Mouse (Mus musculus) erythroblast, embryonic 14.5 days (primary cell): ENCODE data around the gene Ufd1. TPM values are rescaled to one million over a fixed set of nuclear protein-coding genes. Genes with fewer than 3 reads are reported as not detected.

ENCODE experiments used
- H3K27me3 ChIP-seq: 2 replicates; pipeline ENCODE4 v1.6.1; 2012; ENCODE audit warnings: inconsistent platforms; ENCODE audit not compliant: control insufficient read depth
- H3K36me3 ChIP-seq: 2 replicates; pipeline ENCODE4 v1.6.1; 2012; ENCODE audit warnings: mild to moderate bottlenecking, inconsistent platforms; ENCODE audit not compliant: control insufficient read depth
- H3K4me1 ChIP-seq: 2 replicates; pipeline ENCODE4 v1.6.1; 2012; ENCODE audit warnings: inconsistent platforms; ENCODE audit not compliant: control insufficient read depth
- H3K4me3 ChIP-seq: replicated peaks from 2 replicates; pipeline ENCODE3; 2012; ENCODE audit warnings: moderate library complexity, mild to moderate bottlenecking, inconsistent platforms
- H3K9me3 ChIP-seq: 2 replicates; pipeline ENCODE4 v1.6.1; 2012; ENCODE audit warnings: low read length, inconsistent platforms, mixed read lengths; ENCODE audit not compliant: control insufficient read depth
- GATA1 ChIP-seq: IDR thresholded peaks from 2 replicates; pipeline ENCODE4 v1.6.1; 2012; ENCODE audit warnings: low read length, inconsistent platforms, mixed read lengths
- TAL1 ChIP-seq: IDR thresholded peaks from 3 replicates; pipeline ENCODE4 v1.6.1; 2012; ENCODE audit warnings: low read length, inconsistent platforms, mixed read lengths
- polyA plus RNA-seq: library from polyadenylated mRNA; stranded (reverse); fragments of >175 nt; gene quantifications from 2 replicates; pipeline ENCODE4 v1.2.3, GENCODE M21; 2012

Gene Ufd1
- polyA plus RNA-seq, 1 experiment, result 2.0 TPM

DNA sequence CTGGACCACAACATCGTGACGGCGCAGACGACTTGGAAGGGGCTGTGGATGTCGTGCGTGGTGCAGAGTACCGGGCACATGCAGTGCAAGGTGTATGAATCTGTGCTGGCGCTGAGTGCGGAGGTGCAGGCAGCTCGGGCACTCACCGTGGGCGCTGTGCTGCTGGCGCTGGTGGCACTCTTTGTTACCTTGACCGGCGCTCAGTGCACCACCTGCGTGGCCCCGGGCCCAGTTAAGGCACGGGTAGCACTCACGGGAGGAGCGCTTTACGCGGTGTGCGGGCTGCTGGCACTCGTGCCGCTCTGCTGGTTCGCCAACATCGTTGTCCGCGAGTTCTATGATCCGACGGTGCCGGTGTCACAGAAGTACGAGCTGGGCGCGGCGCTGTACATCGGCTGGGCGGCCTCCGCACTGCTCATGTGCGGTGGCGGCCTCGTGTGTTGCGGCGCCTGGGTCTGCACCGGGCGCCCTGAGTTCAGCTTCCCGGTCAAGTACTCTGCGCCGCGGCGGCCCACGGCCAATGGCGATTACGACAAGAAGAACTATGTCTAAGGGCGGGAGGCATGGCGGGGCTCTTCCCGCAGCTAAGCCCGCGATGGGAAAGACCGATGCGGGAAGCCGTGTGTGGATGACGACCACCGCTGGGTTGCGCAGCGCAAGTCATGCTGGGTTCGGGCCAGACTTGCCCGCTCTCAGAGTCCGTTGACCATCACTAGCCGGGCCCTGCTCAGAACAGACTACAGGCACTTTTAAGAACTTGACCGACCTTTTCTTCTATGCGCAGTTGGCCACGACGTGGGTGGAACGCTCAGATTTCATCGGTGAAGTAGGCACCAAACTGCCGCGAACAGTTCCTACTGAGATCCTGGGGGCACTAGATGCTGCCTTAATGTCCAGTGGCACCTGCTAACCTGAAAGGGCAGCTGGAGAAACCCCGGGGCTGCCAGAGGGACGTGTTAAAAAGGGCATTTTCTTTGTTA, 34.2 kb upstream of the Ufd1 start:
- Histone ChIP-seq H3K9me3 (peaks cover 6% of the 10 kb centered on the region; the same call in 1 of the 2 replicates), H3K27me3 (peaks cover 56% of the 10 kb centered on the region)
- TF ChIP-seq GATA1, result no peak
- TF ChIP-seq TAL1, result no peak

DNA sequence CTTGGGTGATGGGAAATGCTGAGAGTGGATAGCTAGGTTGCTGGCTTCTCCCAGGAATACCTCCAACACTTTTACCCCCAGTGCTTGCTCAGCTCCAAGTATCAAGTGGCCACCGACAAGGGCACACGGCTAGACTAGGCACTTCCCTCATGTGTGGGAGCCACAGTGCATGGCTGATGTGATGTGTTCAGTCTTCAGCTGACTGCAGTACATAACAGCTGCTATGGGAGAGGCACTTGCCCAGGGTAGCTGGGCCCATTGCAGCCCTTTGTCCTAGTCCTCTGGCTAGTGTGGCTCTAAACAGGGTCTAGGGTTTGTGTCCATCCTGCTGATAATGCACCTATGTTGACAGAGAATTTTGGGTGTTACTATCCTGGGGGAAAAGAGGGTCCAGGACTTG, 33.1 kb upstream of the Ufd1 start:
- peaks cover 56% of the 10 kb centered on the region for H3K27me3 ChIP-seq
- H3K36me3 ChIP-seq, result peaks cover 41% of the 10 kb centered on the region

More for the DNA sequence above, 34.2 kb upstream of the Ufd1 start:
- H3K4me3 ChIP-seq, result peak overlapping the region; percentile 13
- H3K4me1 ChIP-seq, result no peaks in the 10 kb centered on the region
- H3K36me3 ChIP-seq, result peaks cover 32% of the 10 kb centered on the region

DNA sequence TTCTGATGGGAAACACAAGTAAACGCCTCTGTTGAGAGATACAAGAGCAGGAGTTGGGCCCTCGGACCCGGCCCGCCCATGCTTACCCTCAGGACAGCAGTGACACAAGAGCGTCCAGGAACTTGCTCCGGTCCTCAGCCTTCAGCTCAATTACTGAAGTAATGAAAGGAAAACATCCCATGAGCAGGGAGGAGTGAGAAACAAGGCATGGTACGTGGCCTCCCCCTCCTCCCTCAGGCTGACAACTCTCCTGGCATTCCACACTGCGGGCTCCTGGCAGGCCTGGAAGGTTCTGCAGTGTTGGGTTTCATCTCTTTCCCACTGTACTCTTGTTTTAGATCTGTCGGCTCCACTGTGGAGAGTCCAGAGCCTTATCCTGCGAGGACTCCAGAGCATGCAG, 29.8 kb upstream of the Ufd1 start:
- Histone ChIP-seq H3K27me3 (peaks cover 26% of the 10 kb centered on the region), H3K4me1 (peaks cover 27% of the 10 kb centered on the region)

More for the DNA sequence above, 33.1 kb upstream of the Ufd1 start:
- TF ChIP-seq TAL1 (no peak), GATA1 (no peak)
- Histone ChIP-seq H3K9me3 (peaks cover 6% of the 10 kb centered on the region; the same call in 1 of the 2 replicates), H3K4me3 (no peak overlapping the region), H3K4me1 (no peaks in the 10 kb centered on the region)

DNA sequence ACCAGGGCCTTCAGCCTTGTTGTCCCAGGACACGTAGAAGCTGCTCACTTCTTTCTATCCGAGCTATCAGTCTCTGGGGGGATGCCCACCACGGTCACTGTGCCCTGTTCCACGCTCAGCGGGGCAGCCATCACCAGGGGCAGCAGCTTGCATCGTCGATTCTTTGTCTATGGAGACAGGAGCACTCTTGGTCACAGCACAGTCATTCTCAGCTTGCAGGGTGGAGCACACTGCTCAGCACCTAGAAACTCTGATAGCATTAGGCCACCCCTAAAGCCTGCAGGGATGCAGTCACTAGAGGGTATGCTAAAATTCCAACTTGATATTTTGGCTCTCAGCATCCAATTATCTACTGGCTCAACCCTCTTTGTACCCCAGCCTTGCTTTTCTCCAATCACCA, 26.6 kb upstream of the Ufd1 start:
- H3K36me3 ChIP-seq, result peaks cover 96% of the 10 kb centered on the region
- no peaks in the 10 kb centered on the region for H3K27me3 ChIP-seq
- peaks cover 31% of the 10 kb centered on the region for H3K4me1 ChIP-seq
- no peaks in the 10 kb centered on the region for H3K9me3 ChIP-seq
- TF ChIP-seq GATA1, result no peak
- H3K4me3 ChIP-seq, result peak overlapping the region; percentile 5

More for the DNA sequence above, 29.8 kb upstream of the Ufd1 start:
- H3K36me3 ChIP-seq, result peaks cover 74% of the 10 kb centered on the region
- peaks cover 6% of the 10 kb centered on the region; the same call in 1 of the 2 replicates for H3K9me3 ChIP-seq
- TF ChIP-seq GATA1 (no peak), TAL1 (no peak)
- H3K4me3 ChIP-seq, result no peak overlapping the region

DNA sequence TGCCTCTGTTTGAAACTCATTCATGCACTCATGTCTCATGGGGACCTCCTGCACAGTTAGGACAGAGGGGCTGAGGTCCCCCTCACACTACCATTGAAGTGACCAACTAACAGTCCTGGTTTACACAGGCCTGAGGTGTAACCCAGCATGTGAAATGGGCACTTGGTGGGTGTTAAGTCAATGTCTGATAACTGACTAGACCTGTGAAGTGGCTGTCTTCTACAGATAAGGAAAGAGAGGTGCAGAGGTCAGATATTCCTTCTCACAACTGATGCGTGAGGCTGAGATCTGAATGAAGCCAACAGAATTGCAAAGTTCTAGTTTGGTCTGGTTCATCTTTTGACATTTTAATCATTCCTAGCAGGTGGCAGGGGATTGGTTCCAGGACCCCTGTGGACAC, 26.1 kb upstream of the Ufd1 start:
- Histone ChIP-seq H3K36me3 (peaks cover 97% of the 10 kb centered on the region), H3K4me1 (peaks cover 31% of the 10 kb centered on the region), H3K9me3 (no peaks in the 10 kb centered on the region), H3K4me3 (peak overlapping the region; percentile 5), H3K27me3 (no peaks in the 10 kb centered on the region)
- TF ChIP-seq TAL1, result peak; percentile 56; the same call in 2 of the 3 replicates
- TF ChIP-seq GATA1, result peak; percentile 45

DNA sequence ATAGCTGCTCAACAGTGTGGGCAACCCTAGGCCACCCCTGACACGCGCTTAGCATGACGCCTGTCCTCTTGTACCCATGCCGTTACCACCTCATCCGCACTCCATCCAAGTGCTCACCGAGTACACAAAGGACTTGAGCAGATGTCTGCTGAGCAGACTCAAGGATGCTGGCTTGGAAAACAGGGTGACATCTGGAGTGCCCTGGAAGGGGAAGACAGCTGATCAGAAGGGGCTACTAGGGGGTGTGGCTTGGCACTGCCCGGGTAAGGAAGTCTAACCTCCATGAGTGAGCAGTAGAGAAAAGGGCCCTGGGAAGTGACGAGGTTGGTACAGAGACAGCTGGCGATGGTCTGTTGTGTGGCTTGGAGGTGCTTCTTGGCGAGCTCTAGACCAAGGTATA, 24.9 kb upstream of the Ufd1 start:
- H3K27me3 ChIP-seq, result no peaks in the 10 kb centered on the region
- peaks cover 31% of the 10 kb centered on the region for H3K4me1 ChIP-seq
- no peak for TF ChIP-seq GATA1
- no peak for TF ChIP-seq TAL1
- H3K36me3 ChIP-seq, result peaks cover 97% of the 10 kb centered on the region
- no peaks in the 10 kb centered on the region for H3K9me3 ChIP-seq
- H3K4me3 ChIP-seq, result no peak overlapping the region

DNA sequence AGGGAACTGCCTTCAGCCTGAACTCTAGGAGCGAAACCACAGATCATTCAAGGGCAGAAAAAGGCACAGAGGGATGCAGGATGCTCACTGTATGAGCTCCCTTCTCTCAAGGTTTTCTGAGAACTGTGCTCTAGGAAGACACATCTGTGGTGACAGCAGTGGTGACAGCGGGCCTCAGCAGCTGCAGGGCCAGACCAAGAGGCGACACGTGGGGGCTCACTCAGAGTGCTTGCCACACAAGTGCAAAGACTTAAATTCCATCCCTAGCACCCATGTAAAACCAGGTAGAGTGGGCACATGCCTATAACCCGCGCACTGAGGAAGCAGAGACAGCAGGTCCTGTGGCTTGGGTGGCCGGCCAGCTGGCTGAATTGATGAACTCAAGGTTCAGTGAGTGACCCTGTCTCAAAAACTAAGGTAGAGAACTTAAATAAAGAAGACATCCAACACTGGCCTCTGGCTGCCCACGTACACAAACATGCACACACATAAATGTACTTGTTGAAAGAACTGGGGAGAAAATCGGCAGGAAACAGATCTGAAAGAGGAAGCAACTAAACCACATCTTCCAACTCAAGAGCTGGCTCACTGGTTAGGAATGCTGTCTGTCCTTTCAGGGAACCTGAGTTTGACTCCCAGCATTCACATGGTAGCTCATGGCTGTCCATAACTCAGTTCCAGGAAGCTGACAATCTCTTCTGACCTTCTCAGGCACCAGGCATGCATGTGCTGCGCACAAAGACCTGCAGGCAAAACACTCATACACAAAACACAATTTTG, 22.8 kb upstream of the Ufd1 start:
- Histone ChIP-seq H3K9me3 (no peaks in the 10 kb centered on the region), H3K36me3 (peaks cover 99% of the 10 kb centered on the region), H3K4me3 (no peak overlapping the region), H3K27me3 (no peaks in the 10 kb centered on the region), H3K4me1 (peaks cover 31% of the 10 kb centered on the region)
- TF ChIP-seq TAL1 (no peak), GATA1 (no peak)

DNA sequence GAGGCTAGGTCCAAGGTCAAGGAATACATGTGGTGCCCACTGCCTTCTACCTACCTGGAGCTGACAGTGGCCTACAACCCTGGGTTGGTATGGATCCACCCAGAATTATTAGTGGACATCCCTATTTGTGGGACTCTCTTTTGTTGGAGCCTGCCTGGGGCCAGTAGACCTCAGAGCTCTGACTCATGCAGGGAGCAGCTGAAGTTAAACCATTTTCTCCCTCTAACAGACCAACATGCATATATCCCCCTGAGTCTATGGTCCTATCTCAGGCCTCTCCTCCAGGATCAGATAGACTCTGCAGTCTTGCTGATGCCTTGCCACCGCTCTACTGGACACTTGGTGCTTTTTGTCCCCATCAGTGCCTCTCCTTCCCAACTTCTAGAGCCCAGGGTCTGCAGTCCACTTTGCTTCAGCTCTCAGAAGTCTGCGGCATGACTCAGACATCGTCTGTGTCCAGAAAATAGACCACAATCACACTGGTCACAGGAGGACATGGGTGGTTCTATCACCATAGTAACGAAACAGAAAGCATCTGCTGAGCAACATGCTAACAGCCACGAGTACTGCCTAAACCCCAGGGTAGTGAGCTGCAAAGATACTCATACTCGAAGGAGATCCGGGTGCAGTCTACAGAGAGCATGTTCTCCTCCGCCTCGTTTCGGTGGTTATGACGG, 16.2 kb upstream of the Ufd1 start:
- H3K4me1 ChIP-seq, result no peaks in the 10 kb centered on the region
- H3K36me3 ChIP-seq, result peaks cover 100% of the 10 kb centered on the region
- H3K9me3 ChIP-seq, result no peaks in the 10 kb centered on the region
- no peak overlapping the region for H3K4me3 ChIP-seq
- TF ChIP-seq GATA1 (no peak), TAL1 (no peak)
- H3K27me3 ChIP-seq, result no peaks in the 10 kb centered on the region

DNA sequence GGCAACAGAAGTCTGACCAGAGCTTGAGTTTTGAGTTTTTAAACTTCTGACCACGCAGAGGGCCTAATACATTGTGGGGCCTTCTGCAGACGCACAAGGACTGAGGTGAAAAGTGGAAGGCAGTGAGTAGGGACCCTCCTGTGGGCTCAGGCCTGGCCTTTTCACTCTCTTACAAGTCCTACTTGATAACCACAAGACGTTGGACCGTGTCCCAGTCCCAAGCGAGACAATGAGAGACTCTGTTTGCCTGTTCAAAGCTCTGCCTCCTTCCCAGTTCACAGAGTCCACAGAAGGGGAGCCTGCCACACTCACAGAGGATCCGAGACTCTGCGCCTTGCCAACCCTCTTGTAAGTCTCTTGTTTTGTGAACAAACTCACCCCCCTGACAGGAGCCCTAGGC, 14.9 kb upstream of the Ufd1 start:
- Histone ChIP-seq H3K27me3 (no peaks in the 10 kb centered on the region), H3K36me3 (peaks cover 100% of the 10 kb centered on the region), H3K9me3 (no peaks in the 10 kb centered on the region), H3K4me3 (no peak overlapping the region), H3K4me1 (no peaks in the 10 kb centered on the region)
- TF ChIP-seq TAL1 (no peak), GATA1 (no peak)
